Mouse (Mus musculus) right cerebral cortex, postnatal 36 days (tissue): ENCODE data around the gene Hscb.

Experiments used
- DNase-seq, 2 experiments: peaks; one replicate each; pipeline ENCODE4 v3.0.0; 2022; ENCODE audit warnings: low spot score in 2 of 2, mixed read lengths in 1 of 2

Gene Hscb

DNA sequence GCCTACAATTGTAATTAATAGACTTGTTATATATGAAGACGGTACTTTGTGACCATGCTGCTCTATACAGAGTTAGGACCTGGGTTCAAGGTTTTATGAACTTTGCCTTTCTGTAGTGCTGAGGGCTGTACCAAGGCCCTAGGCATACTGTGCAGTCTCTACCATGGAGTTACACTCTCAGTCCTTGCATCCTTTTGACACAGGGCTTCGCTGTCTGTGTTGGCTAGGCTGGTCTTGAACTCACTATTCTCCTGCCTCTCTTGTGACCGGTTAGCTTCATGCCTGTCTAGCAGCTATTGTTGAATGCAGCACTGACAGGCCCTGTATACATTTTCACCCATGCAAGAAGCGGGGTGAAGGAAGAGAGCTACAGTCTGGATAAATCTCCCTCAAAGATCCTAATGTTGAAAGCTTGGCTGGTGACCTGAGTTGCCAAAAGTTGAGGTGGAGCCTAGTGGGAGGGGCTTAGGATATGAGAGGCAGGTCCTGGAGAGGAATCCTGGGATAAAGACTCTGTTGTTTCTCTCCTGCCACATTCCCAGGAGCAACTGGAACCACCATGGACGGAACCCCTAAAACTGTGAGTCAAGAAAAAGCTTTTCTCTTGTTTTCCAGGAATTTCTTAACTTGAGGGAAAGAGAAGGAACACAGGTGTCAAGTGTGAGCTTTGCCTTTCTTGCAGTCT is 8.4 kb downstream of the Hscb start:
- no peak for DNase-seq

DNA sequence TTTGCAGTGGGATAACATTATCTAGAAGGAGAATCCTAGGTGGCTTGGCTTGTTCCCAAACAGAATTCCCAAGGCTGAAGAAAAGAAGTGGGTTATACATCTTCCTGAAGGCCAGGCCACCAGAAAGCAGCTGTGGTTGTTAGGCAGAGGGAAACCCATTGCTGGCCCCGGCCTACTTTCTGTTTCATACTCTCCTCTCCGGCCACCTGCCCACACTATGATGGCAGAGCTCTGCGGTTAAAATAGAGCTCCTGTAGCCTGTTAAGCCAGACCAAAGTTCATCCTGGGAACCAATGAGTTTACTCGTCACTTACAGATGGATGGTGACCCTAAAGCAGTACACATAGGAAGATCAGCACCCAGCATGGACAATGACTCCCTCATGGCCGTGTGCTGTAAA is 12.0 kb downstream of the Hscb start:
- DNase-seq = no peak

DNA sequence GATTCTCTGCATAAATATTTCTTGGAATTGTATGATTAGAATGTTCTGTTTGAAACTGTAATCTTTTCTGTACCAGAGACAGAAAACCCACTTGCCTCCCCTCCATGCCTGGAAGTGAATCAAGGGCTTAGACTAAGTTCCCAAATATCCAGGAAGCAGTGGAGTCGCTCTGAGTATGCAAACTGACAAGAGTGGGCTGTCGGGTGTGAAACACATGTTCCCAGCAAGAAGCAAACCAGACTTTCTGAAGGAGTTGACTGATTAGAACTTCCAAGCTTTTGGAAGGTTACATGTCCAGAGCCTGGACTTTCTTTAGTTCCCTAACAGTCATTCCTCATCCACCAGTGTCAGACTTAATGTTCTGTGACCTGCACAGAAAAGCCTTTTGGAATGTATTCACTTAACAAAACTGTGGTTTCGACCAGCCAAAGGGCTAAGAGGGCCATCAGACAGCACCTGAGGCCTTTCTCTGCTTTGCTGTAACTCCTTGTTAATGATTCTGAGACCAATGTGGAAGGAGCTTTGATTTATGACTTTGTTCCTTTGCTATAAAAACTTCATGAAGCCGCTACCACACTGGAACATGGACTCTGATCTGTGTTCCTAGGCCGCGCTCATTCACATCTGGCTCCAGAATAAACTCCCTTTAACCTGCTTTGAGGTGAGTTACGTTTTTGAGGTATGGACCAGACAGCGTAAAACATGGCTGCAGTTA is 12.6 kb downstream of the Hscb start:
- no peak for DNase-seq

DNA sequence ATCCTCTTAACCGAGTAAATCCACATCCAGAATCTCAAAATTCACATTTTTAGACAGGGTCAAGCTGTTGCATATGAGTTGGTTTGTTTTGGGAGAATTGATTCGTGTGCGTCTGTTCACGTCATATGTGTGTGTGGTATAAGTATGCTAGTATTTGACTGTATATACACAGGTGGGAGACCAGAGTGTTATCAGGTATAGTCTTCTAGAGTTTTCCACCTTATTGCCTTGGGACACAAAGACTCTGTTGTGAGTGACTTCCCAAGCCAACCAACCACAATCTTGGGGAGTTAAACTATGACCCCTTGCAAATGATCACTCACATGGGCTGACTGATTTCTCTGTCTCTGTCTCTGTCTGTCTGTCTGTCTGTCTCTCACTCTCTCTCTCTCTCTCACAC is 15.2 kb downstream of the Hscb start:
- DNase-seq = no peak

DNA sequence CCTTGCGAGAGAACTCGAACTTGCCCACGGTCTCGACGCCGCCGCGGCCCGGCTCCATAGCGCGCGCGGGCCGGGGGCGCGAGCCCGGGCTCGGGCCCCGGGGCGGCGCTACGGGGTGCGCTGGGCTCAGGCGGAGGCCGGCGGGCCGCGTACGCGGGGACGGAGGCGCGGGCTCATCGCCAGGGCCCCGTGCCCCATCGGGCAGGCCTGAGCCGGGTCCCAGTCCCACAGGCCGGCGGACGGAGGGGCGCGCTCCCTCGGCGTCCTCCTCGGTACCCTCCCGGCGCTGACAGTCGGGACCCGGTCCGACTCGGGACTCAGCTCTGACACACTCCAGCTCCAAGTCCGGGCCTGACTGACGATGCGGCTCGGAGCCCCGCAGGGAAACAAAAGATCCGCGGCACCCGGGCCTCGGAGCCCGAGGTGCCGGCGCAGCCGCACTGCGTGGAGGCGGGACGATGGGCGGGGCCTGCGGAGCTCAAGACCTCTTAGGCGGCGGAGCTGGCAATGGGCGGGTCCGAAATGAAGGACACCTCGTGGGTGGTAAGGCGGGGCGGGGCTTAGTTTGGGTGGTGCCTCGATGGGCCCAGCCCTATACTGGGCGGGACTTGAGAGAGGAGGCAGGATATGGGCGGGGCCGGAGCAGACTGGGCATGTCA is 29.8 kb downstream of the Hscb start, which contains the start of gene Ulk1:
Gene Ulk1, minus strand, starts transcription at position 431 of the 659 bp plus-strand sequence.
- peak; percentile 99 for DNase-seq

DNA sequence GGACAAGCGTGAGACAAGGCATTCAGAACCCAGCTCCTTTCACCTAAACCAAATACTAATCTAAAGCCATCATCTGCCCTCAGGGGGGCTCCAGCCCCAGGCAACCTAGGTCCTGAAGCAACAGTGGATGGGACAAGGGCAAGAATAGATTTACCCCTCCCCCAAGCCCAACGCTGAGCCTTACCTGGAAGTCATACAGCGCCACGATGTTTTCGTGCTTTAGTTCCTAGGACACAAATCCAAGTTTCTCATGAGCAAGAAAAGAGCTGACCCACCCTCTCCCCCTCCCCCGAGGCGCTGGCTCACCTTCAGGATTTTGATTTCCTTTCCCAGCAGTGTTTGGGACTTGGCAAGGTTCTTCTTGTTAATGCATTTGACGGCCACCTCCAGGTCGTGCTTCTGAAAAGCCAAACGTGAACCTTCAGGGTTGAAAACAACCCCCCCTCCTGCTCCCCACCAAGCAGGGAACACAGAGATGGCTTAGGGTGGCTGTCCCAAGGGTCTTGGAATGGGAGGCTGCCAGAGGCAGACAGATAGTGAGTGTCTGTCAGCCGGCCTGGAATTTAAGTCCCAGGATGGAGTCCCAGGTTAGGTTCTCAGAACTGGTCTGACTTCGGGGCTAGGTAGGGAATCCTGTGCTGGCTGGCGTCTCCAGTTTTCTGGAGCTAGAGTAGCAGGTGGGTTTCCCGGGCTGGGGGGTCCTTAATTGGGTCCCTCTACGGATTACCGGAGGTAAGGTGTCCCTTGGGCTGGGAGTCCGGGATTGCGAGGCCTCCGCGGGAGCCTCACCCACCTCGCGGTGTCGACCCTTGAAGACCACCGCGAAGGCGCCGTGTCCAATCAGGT is 30.5 kb downstream of the Hscb start:
- DNase-seq = no peak

DNA sequence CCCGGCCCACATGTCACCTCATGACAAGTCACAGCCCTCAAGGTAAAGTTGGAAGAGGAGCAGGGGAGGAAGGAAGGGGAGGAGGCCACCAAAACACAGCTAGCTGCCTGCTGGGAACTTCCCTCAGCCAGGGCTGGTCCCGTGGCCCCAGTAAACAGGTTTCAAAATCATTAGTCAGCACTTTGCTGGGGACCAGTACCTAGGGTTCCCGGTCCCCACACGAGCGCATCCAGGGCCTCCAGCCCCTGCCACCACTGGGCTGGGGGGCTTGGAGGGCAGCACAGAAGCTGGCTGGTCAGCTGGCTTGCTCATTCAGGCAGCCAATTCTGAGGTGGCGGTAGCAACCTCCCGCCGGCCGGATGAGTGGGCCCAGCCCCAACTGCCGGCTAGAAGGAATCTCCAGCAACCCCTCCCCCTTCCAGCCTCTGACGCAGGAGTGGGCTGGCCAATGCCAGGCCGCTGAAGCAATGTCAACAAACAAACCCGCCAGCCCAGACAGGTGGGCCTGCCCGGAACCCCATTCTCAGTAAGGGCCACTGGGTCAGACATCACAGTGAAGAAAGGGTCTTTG is 31.4 kb downstream of the Hscb start:
- peak; percentile 77 to 81 for DNase-seq

DNA sequence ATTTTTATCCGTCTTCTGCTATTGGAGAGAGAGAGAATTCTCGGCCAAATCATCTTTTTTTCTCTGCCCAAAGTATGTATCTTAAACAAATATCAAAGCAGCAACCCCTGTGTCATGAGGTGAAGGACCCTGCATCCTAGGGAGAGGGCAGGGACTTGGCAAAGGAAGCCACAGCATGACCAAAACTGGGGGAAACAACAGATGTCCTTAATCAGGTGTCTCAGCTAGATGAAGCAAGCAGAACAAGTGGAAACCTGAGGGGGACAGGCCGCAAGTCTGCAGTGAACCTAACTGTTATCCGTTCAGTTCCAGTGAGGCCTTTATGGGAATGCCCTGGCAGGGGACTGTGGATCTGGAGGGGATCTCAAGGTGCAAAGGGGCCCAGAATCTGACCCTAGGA is 32.1 kb downstream of the Hscb start:
- DNase-seq = no peak

DNA sequence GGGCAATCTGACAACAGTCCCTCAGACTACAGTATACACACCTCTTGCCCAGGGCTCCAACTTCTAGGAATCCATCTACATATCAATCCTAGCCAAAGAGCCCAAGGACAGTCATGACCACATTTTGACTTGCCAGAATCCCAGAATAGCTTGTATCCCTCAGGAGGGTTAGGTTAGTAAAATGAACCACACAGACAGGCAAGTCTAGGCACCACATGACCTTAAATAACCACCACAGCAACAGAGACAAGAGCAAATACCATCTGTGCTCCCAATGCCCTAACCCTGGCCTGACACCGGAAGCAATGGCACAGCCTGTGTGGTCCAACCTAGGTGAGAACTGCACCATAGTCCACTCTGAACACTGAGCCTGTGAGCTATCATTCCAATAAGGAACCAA is 32.9 kb downstream of the Hscb start:
- DNase-seq = no peak

DNA sequence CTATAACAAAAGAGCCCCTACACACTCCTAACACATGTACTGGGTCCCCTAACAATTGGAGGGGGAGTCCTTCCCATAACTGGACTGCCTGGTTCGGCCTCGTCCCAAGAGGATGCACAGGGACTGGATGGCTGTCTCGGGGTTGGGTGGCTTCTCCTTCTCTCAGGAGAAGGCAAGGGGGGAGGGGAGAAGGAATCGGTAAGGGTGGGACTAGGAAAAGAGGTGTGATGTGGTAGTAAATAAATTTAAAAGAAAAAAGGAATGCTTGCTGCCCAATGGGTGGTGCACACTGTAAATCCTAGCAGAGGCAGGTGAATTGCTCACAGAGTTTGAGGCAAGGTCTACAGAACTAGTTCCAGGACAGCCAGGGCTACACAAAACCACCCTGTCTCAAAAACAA is 33.4 kb downstream of the Hscb start:
- no peak for DNase-seq

DNA sequence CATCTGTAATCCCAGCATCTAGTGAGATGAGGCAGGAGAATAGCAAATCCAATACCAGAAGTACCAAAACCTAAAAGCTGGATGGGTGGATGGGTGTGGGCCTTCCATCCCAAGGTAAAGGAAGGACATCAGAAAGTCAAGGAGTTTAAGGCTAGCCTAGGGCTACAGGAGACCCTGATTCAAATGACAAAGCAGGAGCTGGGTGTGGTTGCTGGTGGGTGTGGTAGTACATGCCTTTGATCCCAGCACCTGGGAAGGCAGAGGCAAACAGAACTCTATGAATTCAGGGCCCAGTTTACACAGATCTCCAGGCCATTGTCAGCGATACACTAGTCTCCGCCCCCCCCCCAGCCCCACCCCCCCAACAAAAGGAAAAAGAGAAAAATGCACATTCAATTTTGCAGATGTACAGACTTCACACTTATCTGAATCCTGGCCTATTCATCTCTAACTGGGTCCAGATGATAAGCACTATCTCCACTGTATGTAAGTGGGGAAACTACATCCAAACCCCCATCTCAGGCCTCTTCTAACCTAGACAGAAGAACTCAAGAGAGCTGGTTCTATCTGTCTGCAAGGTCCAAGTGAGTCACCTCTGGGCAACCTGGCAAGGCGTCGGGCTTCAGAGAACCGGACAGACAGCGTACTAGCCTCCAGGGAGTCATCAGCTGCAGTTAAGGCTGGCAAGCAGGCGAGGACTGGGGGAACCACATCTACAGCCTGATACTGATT is 35.4 kb downstream of the Hscb start:
- DNase-seq = no peak

DNA sequence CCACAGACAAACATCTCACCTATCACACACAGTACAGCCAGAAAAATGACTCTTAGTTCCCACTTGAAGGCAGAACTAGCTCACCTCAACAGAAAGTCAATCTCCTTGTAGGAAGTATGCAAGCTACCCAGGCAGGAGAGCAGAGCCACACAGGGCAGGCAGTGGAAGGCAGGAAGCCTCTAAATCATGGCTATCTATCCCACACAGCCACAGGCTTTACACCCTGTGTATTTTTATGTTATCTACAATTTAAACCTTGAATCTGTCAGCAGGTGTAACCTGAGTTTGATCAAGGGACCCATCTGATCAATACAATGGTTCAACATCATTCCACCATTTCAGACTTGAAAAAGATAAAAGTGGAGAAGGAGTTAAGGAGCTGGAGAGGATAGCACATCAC is 36.8 kb downstream of the Hscb start:
- no peak for DNase-seq

DNA sequence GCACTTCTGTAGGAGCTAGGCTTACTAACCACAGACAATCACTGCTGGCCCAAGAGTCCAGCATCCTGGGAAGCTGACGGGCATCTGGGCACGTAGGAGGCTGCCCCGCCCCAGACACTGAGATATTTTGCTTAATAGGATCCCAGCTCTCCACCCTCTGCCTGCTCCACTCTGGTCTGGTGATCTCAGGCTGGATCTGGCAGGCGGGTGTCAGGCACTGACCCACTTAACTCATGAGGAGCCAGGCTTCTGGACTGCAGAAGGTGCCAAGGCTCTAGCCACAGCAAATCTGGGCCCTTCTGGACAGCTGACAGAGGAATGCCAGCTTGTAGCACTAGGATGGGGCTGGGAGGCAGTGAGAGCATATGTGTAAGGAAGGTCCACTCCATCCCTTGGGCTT is 37.4 kb downstream of the Hscb start:
- DNase-seq = no peak

DNA sequence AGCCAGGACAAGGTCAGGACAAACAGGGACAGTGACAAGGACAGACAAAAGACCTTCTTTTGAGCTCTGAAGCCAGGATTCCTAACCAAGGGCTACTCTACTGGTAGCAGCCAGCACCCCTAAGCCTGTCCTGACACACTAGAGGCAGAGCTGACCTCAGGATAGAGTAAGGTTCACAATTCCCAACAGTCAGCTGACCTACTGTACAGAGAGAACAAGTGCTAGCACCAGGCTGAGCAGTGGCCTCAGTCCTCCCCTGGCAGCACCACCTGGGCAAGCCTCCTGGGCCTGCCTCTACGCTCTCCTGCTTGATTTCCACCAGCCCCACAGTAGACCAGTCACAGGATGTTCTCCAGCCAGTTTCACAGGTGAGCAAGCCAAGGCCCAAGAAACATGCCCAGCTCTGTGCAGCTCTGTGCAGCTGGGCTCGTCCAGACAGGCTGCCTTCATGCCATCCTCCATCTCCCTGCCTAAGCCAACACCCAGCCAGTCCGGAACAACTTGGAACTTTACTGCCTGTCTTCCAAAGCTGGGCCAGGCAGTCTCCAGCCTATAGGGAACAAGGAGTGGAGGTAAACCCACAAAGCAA is 38.4 kb downstream of the Hscb start:
- DNase-seq = no peak

DNA sequence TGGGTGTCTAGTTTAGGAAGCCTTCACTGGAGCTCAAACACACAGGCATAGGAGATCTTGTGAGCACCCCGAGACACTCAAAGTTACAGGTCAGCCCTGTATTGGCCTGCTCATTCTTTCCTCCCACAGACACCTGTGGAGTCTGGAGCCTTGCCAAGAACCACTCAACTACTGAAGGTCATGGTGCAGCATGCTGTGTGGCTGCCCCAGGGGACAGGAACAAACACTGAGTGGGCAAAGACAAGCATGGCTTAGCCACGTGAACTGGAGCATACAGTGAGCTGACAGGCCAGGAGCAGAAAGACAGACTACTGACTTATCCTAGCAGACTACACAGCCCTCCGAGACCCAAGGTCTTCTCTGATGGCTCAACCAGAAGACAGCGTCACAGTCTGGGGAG is 41.9 kb downstream of the Hscb start:
- DNase-seq = no peak

DNA sequence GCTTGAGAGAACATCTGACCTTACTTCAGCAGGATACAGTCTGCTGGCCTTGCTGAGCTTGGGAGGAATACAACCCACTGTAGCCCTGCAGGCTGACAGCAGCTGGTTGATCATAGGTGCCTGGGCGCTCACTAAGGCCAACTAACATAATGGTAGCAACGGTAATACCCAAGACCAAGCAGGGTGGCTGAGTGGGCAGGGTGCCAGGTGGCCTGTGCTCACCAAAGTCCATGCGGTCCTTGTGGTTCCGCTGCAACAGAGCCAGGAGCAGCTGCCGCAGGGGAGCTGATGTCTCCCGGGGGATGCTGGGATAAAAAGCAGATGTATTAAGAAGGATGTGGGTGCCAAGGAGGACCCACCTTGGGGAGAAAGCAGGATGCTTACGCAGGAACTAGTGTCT is 45.2 kb downstream of the Hscb start:
- DNase-seq = no peak

DNA sequence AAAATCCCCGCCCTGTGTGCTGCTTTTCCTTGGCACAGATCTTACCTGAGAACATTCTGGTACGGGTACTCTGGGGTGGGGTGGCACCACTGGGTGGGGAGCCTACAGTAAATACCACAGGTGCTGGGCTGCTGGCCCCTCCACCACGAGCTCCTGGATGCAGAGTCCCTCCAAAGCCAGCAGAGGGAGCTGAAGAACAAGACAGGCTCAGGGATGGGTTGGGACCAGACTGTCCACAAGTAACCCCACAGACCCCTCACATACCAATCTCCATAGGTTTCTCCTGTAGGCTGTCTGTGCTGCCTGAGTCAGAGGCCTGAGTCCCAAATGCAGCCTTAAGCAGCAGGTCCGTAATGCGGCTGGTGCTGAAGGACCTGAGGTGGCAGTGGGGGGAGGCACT is 50.9 kb downstream of the Hscb start:
- no peak for DNase-seq

DNA sequence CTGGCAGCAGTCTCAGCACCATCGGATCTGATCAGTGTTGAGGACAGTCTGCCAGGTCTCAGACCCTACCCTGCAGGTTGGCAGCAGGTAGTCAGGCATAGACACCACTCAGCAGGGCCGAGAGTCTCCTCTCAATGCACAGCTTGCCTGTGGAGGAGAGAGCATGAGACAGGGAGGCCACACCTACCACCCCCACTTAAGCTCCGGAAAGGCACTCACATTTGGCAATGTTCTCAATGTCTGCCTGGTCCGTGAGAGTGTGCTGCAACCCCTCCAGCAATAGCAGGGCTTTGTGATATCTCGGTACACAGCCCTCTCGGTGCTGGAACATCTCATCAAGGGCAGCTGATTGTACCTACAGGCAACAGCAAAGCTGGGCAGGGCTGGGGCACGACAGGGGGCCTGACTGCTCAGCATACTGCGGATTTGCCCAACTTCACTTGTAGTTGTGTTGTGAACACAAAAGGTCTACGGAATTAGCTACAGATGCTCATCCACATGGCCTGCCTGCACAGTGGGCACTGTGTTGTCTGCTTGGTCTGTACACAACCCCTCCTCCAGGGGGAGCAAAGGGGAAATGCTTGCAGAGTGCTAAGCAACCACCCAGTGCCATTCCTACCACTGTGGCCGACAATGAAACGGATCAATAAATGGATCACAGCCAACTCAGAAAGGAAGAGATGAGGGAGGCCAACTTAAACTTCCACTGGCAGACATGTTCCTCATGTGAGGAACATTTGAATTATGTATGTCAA is 53.3 kb downstream of the Hscb start:
- peak in 1 of 2 experiments; percentile 44 for DNase-seq

DNA sequence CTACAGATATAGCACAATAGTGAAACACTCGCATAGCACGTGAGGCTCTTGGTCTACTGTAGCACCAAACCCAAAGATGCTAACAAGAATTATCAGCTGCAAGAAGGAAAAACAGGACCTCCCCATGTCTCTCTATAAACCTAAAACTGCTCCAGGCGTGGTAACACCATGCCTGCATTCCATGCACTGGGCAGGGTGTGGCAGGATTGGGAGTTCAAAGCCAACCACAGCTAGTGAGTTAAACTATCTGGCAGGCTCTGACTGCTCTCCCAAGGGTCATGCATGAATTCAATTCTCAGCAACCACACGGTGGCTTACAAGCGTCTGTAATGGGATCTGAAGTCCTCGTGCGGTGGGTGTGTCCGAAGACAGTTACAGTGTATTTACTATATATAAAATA is 56.4 kb downstream of the Hscb start:
- DNase-seq = no peak
